Mouse (Mus musculus): ENCODE results near the gene Asgr1. TPM values are rescaled to one million over a fixed set of nuclear protein-coding genes. Genes with fewer than 3 reads are reported as not detected.
"Not testable (repeated sequence)": the region's sequence is repeated elsewhere in the genome, so short reads cannot be mapped to it uniquely, and the experiment has no call there.

Gene Asgr1
- total RNA-seq, 2 experiments from 2014 or later, result 0.33 TPM; not detected in 1

DNA sequence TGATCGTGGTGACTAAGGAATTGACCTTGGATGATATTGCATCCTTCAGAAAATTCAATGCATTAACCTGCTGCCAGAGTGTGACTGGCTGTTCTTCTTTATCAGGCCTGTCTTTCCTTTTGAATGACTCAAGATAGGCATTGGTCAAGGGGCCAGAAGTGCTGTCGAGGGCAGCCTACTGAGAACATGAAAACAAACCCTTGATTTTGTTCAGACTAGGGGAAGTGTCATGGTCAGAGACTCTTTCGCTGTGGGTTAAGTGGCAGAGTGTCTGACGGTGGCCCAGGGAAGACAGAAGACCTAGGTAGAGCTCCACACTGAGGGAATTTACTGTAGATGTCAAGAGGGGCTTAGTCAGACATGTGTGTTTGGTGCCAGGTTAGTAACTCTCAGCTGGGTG, 12.8 kb downstream of the Asgr1 start:
- peak; percentile 25 to 48 for DNase-seq

DNA sequence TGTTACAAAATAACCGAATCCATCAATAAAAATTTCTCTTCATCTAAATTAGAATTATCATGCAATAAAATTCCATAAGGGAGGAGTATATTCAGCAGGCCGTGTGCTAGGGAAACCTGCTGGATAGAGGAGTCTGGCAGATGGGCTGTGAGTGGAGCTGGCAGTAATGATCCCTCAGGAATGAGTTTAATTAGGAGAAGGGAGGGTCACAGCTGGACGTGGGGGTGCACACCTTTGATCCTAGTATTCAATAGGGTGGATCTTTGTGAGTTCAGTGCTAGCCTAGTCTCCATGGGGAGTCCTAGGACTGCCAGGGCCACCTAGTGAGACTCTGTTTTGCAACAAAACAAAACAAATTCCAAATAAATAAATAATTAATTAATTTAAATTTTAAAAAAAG, 14.4 kb downstream of the Asgr1 start:
- no peak for DNase-seq

DNA sequence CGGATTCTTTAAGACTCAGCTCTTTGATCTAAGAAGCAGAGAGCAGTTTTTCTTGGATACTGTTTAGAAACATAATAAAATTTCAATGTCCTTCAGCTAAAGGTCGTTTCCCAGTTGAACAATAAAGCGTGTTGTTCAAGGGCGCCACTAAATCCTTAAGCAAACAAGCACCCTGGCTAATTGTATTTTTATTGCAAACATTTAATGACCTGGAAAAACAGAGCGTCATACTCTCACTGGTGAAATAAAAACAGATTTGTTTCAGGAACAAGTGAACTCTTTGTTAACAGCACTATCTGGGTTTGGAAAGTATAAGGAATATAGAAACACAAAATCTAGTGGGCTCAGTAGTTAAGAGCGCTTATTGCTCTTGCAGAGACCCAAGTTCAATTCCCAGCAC, 16.2 kb downstream of the Asgr1 start:
- no peak for DNase-seq

DNA sequence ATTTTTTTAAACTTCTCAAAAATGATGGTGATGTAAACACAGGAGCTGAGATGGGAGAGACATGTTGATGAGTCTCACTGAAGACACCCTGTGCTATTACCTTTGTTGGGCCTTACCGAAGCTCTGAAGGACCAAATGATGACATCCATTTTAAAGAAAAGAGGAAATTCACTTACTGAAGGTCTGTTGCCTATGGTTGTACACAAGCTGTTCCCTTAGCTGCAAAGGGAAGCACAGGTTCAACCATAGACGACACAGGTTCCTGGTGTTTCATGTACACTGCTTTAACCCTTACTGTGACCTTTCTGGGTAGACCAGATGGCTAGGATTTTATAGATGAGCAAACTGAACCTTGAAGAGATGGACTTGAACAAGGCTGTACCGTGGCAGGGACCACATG, 16.7 kb downstream of the Asgr1 start:
- DNase-seq, result not testable (repeated sequence)

DNA sequence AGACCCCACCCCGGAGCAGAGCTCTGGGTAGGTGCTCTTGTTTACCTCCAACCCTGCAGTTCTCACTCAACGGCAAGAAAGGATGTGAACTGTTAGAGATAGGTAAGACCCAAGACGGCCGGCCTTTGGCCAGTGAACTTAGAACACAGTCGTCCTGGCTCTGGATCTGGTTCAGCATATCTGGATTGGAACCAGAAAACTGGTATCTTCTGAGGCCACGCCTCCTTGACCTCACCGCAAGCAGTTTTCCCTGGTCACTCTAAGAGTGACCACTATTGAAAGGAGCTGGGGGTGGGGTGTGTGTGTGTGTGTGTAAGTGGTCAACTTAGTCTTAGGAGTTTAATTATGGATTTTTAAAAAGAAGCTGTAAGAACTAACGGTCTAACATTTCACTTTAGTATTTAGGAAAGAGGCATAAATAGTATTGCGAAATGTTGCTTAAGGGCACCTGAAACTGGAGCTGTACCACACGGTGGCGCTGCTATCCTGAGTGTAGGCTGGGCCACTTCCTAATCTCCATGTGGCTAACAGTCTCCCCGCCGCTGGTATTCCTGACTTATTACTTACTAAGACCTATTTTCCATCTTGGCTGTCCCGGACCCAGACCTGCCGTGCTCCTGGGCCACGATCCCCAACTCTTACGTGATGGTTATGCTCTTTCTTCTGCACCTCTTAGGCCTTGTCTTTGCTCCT, 20.6 kb downstream of the Asgr1 start:
- peak; percentile 89 to 91 for DNase-seq

DNA sequence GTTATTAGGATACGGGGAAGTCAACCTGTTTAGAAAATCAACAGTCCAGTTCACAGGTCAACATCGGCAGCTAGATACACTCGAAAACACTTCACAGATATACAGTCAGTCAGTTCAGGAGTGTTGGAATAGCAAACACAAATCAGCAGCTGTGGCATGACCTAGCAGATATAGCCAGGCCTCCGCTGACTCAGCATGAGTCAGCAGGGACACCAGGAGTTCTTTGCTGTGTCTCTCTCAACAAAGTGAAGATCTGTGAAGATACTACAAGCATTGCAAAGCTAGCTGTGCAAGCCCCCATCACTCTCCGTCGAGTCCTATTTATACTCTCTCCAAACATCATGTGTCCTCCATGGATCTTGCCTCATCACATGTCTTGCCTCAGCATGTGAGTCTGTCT, 21.7 kb downstream of the Asgr1 start:
- peak; percentile 72 to 75 for DNase-seq

DNA sequence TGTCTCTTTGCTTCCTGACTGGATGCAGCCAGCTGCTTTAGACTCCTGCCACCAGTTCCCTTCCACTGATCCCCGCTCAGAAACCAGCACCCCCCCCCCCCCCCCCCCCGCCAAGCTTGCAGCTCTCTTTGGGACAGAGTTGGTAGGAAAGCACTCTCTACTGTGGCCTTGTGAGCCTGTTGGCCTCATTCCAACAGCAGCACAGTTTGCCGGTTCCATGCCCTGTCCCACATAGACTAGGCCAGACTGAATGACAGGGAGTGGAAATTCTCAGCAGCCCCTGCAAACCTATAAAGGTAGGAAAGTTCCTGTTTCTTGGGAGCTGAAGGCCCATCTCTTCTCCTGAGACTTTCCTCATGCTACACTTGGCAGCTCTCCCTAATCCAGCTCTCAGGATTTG, 23.6 kb downstream of the Asgr1 start:
- DNase-seq, result peak; percentile 66 to 70

DNA sequence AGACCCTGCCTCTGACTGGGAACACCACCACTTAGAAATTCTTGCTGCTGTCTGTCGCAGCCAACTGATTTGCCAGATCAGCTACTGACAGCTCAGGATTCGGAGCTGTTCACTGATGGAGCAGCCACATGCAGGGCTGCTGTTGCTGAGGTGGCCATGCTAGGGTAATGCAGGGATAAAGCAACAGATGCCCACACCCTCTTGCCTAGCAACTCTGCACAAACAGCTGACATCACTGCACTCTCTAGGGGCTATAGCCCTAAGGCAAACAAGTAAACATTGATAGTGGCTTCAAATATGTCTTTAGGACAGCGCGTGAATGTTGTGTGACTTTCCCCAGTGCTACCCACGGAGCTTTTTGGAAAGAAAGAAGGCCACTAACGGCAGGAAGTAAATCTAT, 25.3 kb downstream of the Asgr1 start:
- no peak for DNase-seq

DNA sequence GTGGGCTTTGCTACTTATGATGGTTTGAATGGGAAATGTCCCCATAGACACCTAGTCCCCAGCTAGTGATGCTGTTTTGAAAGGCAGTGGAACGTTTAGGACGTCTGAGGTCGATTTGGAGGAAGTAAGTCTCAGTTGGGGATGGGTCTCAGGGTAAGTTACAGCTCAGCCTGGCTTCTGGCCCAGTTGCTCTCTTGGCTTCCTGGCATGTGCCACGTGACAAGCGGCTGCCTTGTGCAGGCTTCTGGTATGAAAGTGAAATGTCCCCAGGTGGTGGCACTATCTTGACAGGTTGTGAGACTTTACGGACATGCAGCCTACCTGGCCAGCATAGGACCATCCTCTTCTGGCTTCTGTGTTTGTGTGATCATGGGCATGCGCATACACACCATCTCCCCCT, 26.0 kb downstream of the Asgr1 start:
- peak in 1 of 2 experiments; percentile 42 for DNase-seq

DNA sequence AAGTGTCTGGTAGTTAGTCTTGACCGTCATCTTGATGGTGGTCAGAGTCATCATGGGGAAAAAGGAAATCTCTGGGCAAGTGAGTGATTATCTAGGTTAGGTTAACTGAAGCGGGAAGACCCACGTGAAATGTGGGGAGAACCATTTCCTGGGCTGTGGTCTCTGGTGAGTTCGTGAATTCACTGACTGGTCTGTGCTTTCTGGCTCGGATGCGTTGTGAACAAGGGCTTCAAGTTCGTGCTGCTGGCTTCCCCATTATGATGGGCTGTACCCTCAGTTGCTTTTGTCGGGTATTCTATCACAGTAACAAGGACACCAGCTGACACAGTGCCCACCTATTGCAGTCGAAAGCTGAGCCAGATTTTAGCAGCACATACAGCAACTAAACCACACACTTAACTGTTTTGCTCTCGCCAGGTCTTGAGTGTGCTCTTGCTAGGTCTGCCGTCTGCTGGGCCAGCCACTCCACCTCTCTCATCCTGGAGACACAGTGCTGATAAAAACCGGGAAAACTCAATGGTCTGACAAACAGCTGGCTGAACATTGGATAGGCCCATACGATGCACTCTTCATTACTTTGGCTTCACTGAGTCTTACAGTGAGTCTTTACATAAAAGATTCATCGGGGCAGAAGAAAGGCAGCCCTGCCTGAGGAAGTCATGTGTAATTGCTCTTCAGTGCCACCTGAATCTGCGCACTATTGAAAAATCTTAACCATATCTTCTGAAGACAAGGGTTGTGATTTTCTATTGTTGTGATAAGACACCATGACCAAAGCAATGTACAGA, 27.1 kb downstream of the Asgr1 start:
- DNase-seq, result no peak

DNA sequence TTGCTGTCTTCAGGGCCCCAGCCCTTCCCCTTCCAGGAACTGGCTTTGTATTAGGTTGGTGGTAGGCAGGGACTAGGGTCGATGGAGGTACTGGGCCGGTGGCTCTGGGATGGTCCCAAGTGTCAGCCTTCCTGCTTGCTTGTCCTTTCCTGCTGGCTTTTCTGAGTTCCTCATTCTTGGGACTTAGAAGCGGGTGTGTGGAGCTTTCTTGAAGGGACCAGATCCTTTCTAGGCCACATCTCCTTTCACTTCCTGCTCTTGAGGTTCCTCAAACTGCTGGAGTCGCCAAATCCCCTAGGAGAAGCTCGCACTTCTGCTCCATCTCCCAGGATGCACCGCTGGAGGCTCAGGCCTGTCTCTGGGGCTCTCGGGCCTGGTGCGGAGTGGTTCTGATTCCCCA, 30.7 kb downstream of the Asgr1 start:
- no peak for DNase-seq

DNA sequence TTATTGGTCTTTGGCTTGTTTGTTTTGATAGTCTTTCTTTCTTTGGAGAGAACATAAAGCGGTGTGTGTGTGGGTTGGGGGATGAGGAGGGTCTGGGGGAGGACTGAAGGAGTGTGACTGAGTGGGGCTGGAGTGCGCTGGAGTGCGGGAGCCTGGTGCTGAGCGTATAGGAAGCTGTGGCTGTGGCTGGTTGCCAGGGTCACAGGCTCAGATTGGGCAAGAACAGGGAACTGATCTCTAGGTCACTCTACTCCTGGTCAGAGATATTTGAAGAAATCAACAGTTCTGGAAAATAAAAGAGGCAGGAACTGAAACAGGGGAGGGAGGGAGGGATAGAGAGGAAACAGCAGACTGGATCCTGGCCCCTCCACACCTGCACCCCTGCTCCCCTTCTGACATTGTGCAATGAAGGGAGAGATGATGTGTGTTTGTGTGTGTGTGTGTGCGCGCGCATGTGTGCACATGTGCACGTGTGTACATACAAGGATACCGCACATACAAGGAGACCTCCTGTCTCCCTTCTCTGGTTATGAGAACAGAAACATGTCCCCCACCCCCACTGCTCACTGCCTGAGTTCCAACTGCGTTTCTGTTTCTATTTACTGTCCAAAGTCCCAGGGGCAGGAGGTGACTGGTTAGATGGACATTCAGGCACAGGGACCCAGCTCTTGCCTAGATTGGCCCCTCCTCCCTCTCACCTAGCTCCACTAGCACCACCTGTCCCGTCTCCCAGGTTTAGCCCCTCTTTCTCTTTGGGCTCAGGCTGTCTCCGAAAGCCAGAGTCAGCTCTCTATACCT, 38.3 kb downstream of the Asgr1 start, which contains the start of gene Asgr2:
Gene Asgr2, plus strand, starts transcription at position 659 of the 798 bp plus-strand sequence.
- DNase-seq, result peak; percentile 77 to 86

DNA sequence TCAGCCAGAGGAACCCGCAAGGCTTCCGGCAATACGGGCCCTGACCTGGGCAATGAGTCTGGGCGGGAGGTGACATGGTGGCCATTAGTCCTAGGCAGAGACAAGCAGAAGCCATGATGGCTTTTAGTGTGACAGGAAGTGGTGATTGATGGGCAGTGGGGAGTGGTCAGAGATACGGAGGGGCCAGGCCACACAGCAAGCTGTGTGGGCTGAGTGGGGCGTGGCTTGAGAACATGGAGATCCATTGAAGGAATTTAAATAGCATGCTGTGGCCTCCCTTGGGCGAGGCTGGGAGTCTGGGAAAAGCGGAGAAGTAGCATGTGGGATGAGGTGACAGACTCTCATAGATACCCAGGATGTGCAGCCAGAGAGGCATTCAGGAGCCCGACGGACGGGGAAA, 43.5 kb downstream of the Asgr1 start:
- DNase-seq, result no peak

DNA sequence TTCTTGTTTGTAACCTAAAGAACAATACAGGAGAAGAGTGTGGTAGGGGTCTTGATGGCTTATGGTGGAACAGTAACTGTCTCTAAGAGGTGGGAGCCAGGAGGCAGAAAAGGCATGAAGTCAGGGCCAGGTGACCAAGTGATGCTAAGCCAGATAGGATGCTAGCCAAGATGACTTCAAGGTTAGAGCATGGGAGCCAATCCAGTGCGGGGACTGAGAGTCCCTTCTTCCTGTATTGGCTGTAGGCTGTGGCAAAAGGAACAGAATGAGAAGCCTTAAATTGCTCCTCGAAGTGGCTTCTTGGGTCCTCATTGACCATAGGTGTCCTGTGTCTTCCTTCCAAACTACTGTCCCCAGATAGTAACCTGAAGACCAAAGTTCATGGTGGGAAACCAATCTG, 45.2 kb downstream of the Asgr1 start:
- peak in 1 of 2 experiments; percentile 17 for DNase-seq

DNA sequence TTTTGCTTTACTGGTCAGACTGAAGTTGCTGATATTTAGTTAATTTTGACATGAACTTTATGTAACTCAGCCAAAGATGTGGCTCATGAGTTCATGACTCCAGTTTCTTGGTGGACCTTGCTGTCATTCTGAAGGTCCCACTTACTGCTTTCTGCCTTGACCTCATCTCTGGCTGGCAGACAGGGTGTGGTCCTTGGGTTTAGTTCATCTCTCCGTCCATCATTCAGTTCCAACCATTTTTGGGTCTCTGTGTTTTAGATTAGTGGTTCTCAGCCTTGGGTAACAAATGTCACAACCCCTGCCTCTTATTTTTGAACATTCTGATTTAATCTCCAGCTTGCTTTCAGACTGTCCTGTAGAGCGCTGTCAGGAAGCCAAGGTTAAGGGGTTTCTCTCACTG, 45.9 kb downstream of the Asgr1 start:
- DNase-seq, result peak; percentile 44 to 63

DNA sequence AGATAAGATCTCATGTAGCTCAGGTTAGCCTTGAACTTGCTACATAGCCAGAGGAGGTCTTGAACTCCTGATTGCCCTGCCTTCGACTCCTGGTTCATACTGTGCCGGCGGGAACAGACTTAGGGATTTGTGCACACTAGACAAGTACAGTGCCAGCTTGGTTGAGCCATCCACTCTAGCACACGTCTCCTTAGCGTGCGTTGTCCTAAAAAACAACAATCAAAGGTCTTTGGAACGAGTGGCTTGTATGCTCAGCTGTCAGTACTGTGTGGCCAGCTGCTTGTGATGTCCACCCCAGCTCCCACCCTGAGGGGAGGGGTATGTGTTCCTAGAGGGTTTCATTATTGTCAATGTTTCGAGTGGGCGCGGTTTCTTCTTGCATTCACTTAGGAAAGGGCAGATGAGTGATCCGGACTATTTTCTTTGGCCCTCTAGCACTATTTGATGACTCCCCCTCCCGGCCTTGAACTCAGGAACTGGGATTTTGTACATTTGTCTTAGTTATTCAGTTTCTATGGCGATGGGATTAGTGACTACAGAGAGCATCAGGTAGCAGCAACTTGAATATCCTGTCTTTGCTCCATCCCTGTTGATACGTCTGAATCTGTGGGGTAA, 49.9 kb downstream of the Asgr1 start:
- DNase-seq, result peak; percentile 24 to 38

DNA sequence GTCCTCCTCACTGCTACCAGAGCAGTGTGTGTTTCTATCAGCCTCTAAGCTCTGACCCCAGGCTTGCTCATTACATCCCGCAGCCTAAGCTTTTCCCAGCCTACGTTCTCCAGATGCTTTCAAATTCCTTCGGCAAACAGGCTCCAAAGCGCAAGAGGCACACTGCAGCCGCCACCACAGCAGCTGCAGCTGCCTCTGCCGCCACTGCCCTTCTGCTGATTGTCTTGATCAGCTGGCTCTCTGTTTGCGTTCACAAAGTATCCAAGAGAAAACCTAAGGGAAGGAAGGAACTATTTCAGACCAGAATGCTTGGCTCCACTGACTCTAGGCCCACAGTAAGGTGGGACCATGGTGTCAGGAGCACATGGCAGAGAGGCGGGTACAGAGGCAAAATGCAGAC, 53.2 kb downstream of the Asgr1 start:
- no peak for DNase-seq

Small RNA genes lying within 50 kb of the gene (microRNA-seq; reads per million reads assigned to microRNA genes)
- gene Mir324, result 2,620 reads per million, percentile 88 among the genes with 10 or more reads in this experiment

Other genes with a start within 250 kb of the Asgr1 start
- gene Tmem102, start 248.5 kb upstream of the Asgr1 start, total RNA-seq (2021), result under 1 TPM; 0.17 to 0.26 TPM
- gene Gm39566, start 238.8 kb upstream of the Asgr1 start, total RNA-seq (2021), result not detected
- gene Spem2, start 235.6 kb upstream of the Asgr1 start, total RNA-seq (2021), result not detected
- gene Spem1, start 231.9 kb upstream of the Asgr1 start, total RNA-seq (2021), result not detected
- gene Nlgn2, start 216.3 kb upstream of the Asgr1 start, total RNA-seq (2021), result 10 to 100 TPM; 14.4 to 22.3 TPM
- 100 to 1,000 TPM; 144 to 166 TPM for gene Tmem256, start 215.6 kb upstream of the Asgr1 start, total RNA-seq (2021)
- gene Plscr3, start 207.7 kb upstream of the Asgr1 start, total RNA-seq (2021), result 10 to 100 TPM; 49.3 to 50.4 TPM
- not detected for gene Tnk1, start 195.4 kb upstream of the Asgr1 start, total RNA-seq (2021)
- not detected for gene Tmem95, start 176.1 kb upstream of the Asgr1 start, total RNA-seq (2021)
- 1 to 10 TPM; 4.2 to 5.4 TPM for gene Kctd11, start 172.7 kb upstream of the Asgr1 start, total RNA-seq (2021)
- under 1 TPM; 0.23 to 0.89 TPM for gene Acap1, start 158.5 kb upstream of the Asgr1 start, total RNA-seq (2021)
- 1 to 10 TPM in 1 of 2 experiments, under 1 TPM in 1; 0.46 to 1.4 TPM for gene 2810408A11Rik, start 153.1 kb upstream of the Asgr1 start, total RNA-seq (2021)
- gene Neurl4, start 153.0 kb upstream of the Asgr1 start, total RNA-seq (2021), result 10 to 100 TPM; 42.5 to 47.5 TPM
- 10 to 100 TPM; 47.1 to 47.6 TPM for gene Gps2, start 140.2 kb upstream of the Asgr1 start, total RNA-seq (2021)
- 100 to 1,000 TPM; 619 to 640 TPM for gene Eif5a, start 132.1 kb upstream of the Asgr1 start, total RNA-seq (2021)
- gene Ybx2, start 118.3 kb upstream of the Asgr1 start, total RNA-seq (2021), result 10 to 100 TPM; 11.5 to 11.8 TPM
- gene Slc2a4, start 105.9 kb upstream of the Asgr1 start, total RNA-seq (2021), result 10 to 100 TPM; 60.2 to 90.0 TPM
- gene Cldn7, start 89.3 kb upstream of the Asgr1 start, total RNA-seq (2021), result 1 to 10 TPM in 1 of 2 experiments, not detected in 1; 1.2 TPM
- 100 to 1,000 TPM; 112 to 132 TPM for gene Ctdnep1, start 72.9 kb upstream of the Asgr1 start, total RNA-seq (2021)
- 10 to 100 TPM; 66.4 to 80.3 TPM for gene Elp5, start 71.6 kb upstream of the Asgr1 start, total RNA-seq (2021)
- gene Gabarap, start 62.9 kb upstream of the Asgr1 start, total RNA-seq (2021), result 100 to 1,000 TPM; 421 to 450 TPM
- gene Phf23, start 58.3 kb upstream of the Asgr1 start, total RNA-seq (2021), result 10 to 100 TPM; 54.6 to 57.1 TPM
- 10 to 100 TPM; 15.6 to 17.4 TPM for gene Dvl2, start 53.5 kb upstream of the Asgr1 start, total RNA-seq (2021)
- gene Acadvl, start 38.7 kb upstream of the Asgr1 start, total RNA-seq (2021), result 100 to 1,000 TPM; 543 to 557 TPM
- 10 to 100 TPM; 27.4 to 40.4 TPM for gene Dlg4, start 37.1 kb upstream of the Asgr1 start, total RNA-seq (2021)
- gene Asgr2, start 38.6 kb downstream of the Asgr1 start, total RNA-seq (2021), result 1 to 10 TPM in 1 of 2 experiments, under 1 TPM in 1; 0.60 to 2.1 TPM
- 1 to 10 TPM; 2.7 to 3.4 TPM for gene Mgl2, start 76.2 kb downstream of the Asgr1 start, total RNA-seq (2021)
- gene Clec10a, start 102.1 kb downstream of the Asgr1 start, total RNA-seq (2021), result 1 to 10 TPM; 2.4 to 6.5 TPM
- under 1 TPM in 1 of 2 experiments, not detected in 1; 0.23 TPM for gene Slc16a11, start 158.7 kb downstream of the Asgr1 start, total RNA-seq (2021)
- 1 to 10 TPM; 2.7 to 3.0 TPM for gene Slc16a13, start 167.0 kb downstream of the Asgr1 start, total RNA-seq (2021)
- gene Bcl6b, start 175.7 kb downstream of the Asgr1 start, total RNA-seq (2021), result 10 to 100 TPM; 10.7 to 18.9 TPM
- gene 0610010K14Rik, start 183.8 kb downstream of the Asgr1 start, total RNA-seq (2021), result 10 to 100 TPM; 38.6 to 61.4 TPM
- 1 to 10 TPM; 4.9 to 7.3 TPM for gene Gm21988, start 185.7 kb downstream of the Asgr1 start, total RNA-seq (2021)
- 100 to 1,000 TPM; 224 to 245 TPM for gene Rnasek, start 185.8 kb downstream of the Asgr1 start, total RNA-seq (2021)
- 1 to 10 TPM; 1.2 to 1.8 TPM for gene Alox12, start 201.3 kb downstream of the Asgr1 start, total RNA-seq (2021)

All from adrenal gland, postnatal 36 days (tissue).